Mouse (Mus musculus) E14TG2a.4 (cell line): ENCODE data around the gene Pde4d.

Experiments
- CTCF ChIP-seq: conservative IDR thresholded peaks from 2 replicates; pipeline ENCODE4 v1.5.1; 2014; ENCODE audit warnings: low read length
- POU5F1 ChIP-seq: IDR thresholded peaks from 2 replicates; pipeline ENCODE4 v1.6.1; 2014; ENCODE audit warnings: low read length, borderline replicate concordance

DNA sequence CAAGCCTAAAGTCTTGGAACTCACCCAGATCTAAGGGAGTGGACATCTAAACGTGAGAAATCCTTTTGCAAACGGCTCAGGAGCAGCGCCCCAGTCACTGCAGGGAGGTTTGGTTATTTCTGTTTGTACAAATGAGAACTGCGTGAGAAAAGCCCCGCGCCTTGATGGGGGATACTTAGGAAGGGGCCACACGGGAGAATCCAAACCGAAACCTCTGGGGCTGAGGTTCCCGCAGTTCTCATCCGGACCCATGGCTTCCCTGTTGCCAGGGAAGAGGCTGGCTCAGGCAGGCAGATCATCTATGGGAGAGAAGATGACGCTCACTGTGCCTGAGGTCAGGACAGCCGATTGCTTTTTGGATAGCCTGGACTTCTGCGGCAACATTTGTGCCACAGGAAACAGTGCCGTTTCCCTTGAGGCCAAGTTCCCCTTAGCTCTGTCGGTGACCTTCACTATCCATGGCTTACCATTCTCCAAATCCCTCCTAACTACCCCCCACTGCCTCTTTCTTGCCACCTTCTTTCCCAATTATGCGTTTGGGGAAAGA lies 762.3 kb downstream of the Pde4d start:
- no peak for TF ChIP-seq CTCF
- no peak for TF ChIP-seq POU5F1
